Mouse (Mus musculus) left cerebral cortex, postnatal 4 days (tissue): ENCODE results near the gene Taok2. TPM values are rescaled to one million over a fixed set of nuclear protein-coding genes. Genes with fewer than 3 reads are reported as not detected.
"Not testable (repeated sequence)": the region's sequence is repeated elsewhere in the genome, so short reads cannot be mapped to it uniquely, and the experiment has no call there.

Source experiments
- DNase-seq: peaks from one replicate; pipeline ENCODE4 v3.0.0-alpha.2; 2022
- intact Hi-C: fragments of 180-260 bp; cut with DNase I; formaldehyde crosslinking; loops from one replicate; pipeline ENCODE4 v1.15.1; 2025
- total RNA-seq, 2 experiments: library from RNA; stranded (reverse); gene quantifications; 2 replicates each; pipeline ENCODE4 v1.2.3; 2021

Gene Taok2
- 100 to 1,000 TPM; 158 to 165 TPM for total RNA-seq

DNA sequence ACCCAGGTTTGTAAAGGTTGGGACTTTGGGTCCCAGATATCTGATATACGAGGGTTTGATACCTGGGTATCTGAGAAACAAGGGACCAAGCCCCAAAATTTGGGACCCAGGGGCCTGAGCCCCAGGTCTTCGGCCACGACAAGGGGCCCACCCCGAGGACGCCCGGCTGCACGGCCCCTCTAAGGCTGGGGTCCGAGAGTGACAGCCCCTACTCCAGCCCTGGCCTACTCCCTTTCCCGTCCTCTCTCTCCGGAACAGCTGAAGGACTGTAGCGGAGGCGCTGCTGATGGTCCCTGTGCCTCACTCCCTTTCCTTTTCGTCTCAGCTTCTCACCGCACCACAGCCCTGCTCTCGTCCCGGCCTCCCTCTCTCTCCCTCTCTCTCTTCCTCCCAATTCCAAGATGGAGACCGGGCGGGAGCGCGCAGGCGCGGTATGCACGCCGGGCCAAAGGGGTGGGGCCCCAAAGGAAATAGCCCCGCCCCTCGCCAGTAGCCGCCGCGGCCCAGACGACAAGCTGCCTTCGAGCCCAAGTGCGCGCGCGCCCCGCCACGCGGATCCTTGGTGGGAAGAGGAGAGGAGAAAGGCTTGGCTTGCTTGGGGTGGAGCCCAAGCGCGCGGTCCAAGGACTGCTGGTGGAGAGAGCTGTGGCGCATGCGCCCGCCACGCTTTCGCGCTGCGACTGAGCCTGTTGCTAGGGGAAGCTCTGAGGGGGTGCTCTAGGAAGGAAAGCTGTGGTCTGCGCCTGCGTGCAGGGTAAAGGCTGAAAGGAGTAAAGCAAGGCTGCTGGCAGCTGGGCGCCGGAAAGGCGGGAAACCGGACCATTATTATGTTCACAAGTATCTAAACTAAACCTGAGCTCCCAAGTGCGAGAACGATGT is at the start of gene Taok2:
Taok2 (minus strand) TSS at position 418 of the 879 bp plus-strand sequence.
- peak; percentile 99 for DNase-seq
- intact Hi-C loops, result no loop called here

DNA sequence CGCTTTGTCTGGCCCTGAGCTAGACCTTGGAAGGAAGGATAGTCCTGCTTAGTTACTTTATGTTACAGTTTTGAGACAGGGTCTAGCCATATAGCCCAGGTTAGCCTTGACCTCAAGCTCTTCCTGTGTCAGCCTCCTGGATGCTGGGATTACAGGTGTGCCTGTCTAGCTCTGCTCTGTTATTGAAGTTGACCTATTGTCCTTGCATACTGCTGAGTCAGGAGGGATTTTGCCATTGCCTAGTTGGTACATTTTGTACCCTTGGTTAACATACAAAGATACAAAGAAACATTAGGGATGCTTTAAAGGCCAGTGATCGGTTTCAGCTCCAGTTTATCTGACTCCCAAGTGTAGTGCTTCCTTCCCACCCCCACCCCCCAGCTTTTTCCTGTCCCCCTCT is 48.1 kb upstream of the Taok2 start:
- intact Hi-C loops, result no loop called here
- no peak for DNase-seq

DNA sequence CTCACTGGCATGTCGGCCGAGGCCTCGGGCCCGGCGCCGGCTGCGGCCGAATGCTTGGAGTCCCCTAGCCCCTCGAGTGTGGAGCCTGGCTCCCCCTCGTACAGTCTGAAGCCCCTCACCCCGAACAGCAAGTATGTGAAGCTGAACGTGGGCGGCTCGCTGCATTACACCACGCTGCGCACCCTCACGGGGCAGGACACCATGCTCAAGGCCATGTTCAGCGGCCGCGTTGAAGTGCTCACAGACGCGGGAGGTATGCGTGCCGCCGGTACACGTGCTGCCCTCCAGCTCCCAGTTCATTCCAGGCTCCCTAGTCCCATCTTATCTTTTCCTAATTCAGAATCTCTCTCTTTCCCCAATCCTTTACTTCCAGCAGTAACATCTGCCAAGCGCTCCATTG is 44.5 kb upstream of the Taok2 start:
- intact Hi-C loops, result no loop called here
- DNase-seq, result no peak

DNA sequence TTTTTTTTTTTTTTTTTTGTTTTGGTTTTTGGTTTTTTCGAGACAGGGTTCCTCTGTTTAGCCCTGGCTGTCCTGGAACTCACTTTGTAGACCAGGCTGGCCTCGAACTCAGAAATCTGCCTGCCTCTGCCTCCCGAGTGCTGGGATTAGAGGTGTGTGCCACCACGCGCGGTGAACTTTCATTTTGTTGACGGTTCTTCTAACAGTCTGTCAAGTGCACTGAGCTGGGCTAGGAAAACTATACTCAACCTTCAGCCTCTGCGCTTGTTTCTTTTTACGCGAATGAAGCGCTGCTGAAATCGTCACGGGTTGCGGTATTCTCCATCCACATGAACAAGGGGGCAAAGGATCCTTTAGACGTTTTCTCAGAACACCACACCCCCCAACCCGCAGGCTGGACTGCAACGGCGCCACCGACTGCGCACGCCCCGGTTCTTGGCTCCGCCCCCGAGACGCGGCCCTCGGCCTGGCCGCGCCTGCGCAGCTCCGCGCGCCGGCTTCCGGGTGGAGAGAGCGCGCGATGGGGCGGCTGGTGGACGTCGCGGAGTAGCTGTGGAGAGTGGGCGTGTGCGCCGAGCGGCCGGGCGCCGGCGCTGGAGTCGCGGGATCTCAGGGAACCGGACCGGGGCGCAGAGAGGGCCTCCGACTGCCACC is 44.0 kb upstream of the Taok2 start, which contains the start of gene Kctd13:
Kctd13 (plus strand) TSS at position 496 of the 654 bp plus-strand sequence.
- peak; percentile 93 for DNase-seq
- intact Hi-C loops, result no loop called here

DNA sequence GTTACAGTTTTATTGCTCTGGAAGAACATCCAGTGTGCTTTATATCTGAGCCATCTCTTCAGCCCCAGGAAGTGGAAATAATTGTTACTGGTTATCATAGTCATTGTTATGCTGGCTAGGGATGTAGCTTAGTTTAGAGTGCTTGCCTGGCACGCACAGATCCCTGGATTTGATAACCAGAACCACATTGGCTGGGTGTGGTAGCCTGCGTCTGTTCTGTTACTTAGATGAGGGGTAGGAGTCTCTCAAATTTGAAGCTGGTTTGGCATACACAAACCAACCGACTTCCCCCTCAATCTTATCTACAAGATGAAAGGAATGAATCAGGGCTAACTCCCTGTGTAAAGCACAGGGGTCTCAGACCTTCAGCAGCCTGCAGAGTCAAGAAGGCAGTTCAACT is 41.8 kb upstream of the Taok2 start:
- DNase-seq, result no peak
- intact Hi-C loops, result no loop called here

DNA sequence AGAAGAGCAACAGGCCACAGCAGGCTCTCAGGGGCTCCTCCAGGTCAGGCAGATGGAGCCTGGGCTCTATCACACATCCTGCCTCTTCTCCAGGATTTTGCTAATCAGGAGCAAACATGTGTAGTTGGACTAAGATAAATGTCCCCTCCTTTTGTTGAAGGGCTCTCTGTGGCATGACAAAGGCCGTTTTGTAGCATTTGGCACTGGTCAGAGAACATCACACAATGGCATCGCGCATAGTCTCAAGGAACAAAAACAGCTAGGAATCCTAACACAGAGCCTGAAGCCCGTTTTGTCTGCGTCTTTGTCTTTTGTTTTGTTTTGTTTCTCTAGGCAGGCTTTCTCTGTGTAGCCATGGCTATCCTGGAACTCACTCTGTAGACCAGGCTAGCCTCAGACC is 39.5 kb upstream of the Taok2 start:
- DNase-seq, result no peak
- intact Hi-C loops, result no loop called here

DNA sequence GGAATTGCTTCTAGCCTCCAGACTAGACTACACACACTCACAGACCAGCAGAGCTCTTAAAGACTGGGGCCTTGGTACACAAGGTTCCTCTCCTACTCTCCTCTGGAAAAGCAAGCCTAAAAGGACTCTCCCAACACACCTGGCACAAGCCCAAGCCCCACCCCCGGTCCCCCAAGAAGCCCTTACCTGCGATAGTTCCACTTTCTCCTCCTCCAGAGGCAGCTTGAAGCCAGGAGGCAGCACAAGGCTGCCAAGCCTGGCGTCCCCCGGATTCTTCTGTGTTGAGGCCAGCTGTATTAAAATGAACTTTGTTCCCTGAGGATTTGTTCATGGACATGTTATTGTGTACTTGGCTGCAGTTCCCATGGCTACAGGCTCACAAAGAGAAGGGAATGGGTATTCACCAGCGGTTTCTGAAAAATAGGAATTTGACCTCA is 38.1 kb upstream of the Taok2 start, which contains the start of gene Tmem219:
Tmem219 (minus strand) TSS at position 294 of the 437 bp plus-strand sequence.
- DNase-seq, result peak; percentile 36
- intact Hi-C loops, result no loop called here

DNA sequence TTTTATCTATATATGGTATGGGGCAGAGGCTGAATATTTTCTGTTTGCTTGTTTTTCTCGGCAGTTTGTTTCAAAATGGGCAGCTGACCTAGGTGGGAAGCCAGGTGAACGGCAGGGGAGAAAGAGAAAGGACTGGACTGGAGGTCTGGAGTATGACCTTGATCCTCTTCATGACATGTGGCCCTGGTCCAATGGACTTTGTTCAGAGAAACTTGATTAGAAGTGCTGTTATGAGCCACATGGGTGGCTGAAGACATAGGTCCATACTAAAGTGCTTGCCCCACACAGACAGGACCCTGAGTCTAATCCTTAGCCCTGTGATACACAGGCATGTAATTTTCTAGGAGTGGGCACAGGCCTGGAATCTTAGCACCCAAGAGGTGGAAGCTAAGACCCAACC is 37.1 kb upstream of the Taok2 start:
- DNase-seq, result no peak
- intact Hi-C loops, result no loop called here

DNA sequence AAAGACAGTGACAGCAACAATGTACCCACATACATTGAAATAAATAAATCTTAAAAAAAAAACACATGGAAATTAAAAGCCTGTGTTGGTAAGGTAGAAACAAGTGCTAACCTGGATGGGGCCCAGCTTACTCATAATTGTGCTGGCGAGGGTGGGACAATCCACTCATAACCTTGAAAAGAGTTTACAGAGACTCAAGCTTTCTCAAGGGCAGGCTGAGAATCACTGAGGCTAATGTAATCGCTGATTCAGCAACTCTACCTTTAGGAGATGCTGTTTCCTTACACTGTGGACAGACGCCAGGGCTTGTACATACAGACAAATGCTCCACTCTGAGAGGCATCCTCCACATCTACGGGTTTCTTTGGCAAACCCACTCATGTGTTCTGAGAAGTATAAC is 35.5 kb upstream of the Taok2 start:
- no peak for DNase-seq
- intact Hi-C loops, result no loop called here

DNA sequence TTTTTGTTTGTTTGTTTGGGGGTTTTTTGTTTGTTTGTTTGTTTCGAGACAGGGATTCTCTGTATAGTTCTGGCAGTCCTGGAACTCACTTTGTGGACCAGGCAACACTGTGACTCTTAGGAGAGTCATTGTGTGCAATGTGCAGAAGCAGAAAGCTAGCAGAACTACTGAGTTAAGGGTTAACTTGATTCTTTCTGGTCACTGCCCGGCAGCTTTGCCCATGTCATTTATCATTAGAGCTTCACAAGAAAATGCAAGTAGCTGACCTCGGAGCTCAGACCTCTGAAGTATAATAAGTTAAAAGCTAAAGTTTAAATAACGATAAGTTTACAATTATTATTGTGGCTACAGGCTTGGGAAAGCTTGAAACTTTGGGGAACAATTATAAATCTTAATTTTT is 33.9 kb upstream of the Taok2 start:
- intact Hi-C loops, DNase-seq: not testable (repeated sequence)

DNA sequence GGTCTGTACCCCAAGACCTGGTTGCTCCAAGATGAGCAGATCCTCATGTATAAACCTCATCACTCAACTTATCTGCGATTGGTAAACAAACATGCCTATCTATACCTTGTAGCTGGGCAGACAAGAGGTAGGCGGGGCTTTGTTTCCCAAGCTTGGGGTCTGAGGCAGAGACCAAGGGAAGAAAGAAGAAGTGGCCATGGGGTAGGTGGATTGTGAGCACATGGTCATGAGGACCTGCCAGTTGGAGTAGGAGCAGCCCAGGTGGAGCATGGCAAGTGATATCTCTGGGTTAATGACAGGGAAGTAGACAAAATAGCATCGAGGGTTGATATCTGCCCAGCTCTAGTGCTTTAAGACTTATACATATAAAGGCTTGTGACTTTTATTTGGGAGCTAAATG is 30.3 kb upstream of the Taok2 start:
- intact Hi-C loops, result no loop called here
- DNase-seq, result no peak

DNA sequence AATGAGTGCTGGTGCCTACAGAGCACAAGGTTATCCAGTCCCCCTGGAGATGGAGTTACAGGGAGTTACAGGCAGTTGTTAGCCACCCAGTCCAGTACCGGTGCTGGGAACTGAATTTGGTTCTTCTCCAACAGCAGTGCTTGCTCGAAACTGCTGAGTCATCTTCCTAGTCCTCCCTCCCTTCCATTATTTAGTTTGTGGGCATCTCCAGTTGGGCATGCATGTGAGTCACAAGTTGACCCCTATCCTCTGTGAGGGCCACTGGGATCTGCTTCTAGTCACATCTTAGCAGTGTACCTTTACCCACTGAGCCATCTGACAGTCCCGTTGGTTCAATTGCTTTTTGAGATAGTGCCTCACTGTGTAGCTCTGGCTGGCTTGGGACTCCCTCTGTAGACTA is 21.1 kb upstream of the Taok2 start:
- no peak for DNase-seq
- intact Hi-C loops, result no loop called here

DNA sequence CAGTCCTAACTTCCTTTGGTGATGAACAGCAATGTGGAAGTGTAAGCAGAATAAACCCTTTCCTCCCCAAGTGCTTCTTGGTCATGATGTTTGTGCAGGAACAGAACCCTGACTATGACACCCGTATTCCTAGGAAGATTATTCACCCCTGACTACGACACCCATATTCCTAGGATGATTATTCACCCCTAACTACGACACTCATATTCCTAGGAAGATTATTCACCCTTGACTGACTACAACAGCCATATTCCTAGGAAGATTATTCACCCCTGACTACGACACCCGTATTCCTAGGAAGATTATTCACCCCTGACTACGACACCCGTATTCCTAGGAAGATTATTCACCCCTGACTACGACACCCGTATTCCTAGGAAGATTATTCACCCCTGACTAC is 15.3 kb upstream of the Taok2 start:
- intact Hi-C loops, DNase-seq: not testable (repeated sequence)

DNA sequence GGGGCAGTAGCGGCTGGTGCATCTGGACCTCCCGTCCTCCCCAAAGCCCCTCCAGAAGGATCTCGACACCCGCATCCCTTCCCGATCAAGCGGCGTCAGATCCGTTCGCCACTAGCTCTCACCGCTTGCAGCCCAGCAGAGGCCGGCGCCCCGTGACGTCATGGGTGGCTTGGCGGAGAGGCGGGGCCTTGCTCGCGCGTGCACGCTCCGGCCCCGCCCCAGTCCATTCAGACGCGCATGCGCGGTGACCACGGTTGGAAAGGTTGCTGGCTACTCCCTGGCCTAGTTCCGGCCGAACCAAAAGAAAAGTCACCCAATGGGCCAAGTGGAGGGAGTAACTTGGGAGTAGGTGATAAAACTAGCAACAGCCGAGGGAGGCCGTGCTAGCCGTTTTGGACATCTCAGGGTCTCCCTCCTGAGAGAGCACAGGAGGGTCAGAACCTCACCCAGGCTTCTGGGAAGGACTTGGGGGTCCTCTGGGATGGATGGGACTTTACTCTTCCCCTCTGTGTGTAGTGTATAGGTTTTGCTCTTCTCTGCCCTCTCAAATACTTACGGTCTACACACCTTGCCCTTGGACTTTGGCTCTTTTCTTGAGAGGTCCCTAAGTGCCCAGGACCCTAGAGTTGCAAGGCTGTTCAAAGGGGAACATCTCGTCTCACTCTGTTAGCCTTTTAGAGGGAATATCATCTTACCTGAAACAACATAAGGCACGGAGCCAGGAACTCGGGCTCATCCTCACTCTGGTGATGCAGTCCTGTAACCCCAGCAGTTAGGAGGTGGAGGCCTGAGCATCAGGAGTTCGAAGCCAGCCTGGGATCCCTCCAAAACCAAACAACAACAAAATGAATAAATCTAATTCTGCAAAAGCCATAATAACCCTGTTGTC is 13.8 kb upstream of the Taok2 start:
- intact Hi-C loops, result no loop called here
- peak; percentile 99 for DNase-seq

DNA sequence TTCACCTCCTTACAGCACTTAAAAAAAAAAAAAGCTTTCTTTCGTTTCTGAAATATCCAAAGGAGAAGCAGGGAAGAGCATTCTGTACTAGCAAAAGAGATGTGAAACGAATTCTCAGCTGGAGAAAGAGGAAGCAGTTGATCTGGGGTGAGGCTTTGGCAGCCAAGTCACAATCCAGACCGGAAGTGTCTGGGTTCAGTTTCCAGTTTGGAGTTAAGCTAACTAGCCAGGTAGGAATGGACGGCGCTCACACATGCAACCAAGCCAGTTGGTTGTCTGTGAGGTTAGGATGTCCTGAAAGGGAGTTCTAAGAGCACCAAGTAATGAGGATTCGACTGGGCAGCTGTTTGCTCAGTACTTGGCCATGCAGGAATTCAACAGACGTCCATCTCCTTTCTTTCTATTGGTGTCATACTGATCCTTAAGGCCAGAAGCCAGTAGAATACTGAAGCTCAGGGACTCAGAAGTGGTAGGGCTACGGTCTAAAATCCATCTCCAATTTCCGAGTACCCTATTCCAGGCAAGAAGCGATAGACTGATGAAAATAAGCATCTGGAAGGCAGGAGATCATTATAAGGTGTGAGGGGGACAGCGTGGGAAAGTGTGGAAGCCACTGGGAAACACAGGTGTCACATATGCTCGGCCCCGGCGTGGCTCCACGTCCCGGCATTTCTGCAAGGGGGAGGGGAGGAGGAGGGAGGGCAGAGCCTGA is 13.0 kb upstream of the Taok2 start:
- intact Hi-C loops, result no loop called here
- no peak for DNase-seq

DNA sequence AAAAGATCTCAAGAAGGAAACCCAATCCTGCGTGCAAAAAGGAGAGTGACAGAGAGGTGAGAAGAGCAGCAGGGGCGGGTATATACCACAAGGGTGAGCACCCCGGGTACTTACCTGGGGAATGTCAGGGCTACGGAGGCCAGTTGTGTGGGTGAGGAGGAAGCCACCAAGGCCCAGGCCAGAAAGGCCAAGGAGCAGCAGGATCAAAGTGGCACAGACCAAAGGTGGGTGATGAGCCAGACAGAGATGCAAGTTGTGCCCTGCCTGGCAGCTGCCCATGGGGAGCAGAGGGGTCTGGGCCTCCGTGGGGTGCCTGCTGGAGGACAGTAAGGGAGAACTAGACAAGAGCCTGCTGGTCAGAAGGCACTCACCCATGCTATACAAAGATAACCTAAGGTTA is 12.4 kb upstream of the Taok2 start:
- DNase-seq, result no peak
- intact Hi-C loops, result no loop called here

DNA sequence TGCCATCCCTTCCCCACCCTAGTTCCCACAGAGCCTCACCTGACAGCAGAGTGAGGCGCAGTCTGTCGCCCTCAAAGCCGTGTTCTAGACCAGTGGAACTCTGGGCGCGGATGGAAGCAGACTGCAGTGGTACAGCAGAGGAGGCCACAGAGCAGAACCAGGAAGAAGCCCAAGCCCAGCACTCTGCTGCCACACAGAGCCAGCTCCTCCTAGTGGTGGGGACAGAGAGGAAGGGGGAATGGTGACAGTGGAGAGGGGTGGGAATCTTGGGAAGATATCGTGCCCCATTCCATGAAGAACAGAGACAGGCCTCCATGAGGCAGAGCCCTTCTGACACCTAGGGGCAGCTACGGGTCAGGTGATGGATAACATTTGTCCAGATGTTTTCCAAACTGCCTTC is 4.3 kb upstream of the Taok2 start:
- intact Hi-C loops, result no loop called here

DNA sequence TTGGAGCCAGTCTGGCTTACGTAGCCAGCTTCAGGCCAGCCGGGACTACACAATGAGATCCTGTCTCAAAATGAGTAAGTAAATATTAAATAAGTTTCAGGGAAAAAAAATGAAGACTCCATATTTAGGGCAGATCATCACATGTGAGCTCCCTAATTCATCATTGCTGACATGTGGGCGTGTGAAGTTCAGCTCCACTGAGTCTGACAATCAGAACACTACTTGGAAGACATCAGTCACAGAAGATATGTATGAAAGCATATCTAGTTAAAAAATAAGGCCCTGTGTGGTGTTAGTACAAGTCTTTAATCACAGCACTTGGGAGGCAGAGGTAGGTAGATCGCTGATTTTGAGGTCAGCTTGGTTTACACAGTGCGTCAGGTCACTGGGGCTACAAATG is 2.8 kb upstream of the Taok2 start:
- intact Hi-C loops, result no loop called here
- DNase-seq, result no peak

More for the DNA sequence above, 4.3 kb upstream of the Taok2 start:
- DNase-seq, result no peak

DNA sequence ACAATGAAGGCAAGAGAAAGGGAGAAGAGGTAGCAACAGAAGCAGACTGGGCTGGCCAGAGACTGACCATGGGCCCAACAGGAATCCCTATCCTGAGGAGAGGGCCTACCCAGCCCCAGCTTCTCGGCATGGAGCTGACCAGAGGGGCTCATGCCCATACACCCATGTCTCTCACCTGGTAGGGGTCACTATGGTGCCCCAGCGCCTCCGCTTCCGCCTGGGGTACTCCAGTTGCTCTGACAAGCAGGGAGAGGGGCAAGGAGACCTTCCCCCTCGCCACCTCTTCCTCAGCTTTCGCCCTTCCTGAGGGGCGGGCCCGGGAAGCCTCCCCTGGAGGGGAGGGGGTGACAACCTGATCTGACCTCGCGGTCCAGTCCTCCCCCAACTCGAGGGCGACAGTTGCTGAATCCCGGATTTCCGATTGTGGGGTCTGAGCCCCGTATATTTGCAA is 747 bp downstream of the Taok2 start:
- intact Hi-C loops, result no loop called here
- no peak for DNase-seq

DNA sequence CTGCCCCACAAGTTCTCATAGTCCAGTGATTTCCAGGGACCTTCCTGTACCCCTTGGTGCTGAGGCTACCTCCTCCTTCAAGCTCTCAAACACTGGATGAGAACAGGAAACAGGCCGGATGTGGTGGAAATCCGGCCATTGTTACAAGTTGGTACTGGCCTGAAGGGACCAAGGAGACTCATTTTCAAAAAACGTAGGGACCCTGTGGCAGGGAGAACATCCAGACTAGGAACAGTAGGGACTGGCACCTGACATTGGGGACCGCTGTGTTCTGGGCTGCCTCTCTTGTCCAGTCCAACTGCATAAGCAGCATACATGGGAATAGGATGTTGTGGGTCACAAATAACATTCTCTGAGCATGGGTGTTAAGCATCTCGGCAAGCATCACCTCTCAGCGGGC is 3.5 kb downstream of the Taok2 start:
- intact Hi-C loops, result no loop called here
- no peak for DNase-seq
